Mouse (Mus musculus) telencephalon, adult 2 months (tissue): Measurements from ENCODE around the gene Sall2.
"Not testable (repeated sequence)": the region's sequence is repeated elsewhere in the genome, so short reads cannot be mapped to it uniquely, and the experiment has no call there.

ENCODE experiments used
- DNase-seq: peaks from one replicate; pipeline ENCODE4 v3.0.0-alpha.2; 2011; ENCODE audit warnings: low read depth, low spot score

Gene Sall2

GRCm38 (mm10) chr14:52327910-52328812, at the start of gene Sall2:
Gene Sall2, minus strand, starts transcription at chr14:52328762.
- no peak for DNase-seq

- DNase-seq, result peak; percentile 46
Measured at GRCm38 (mm10) chr14:52368741-52369140, 40.2 kb upstream of the Sall2 start.

- DNase-seq, result no peak
Measured at GRCm38 (mm10) chr14:52356308-52356707, 27.7 kb upstream of the Sall2 start, which contains the start of gene Olfr1513. Gene Olfr1513, minus strand, starts transcription at chr14:52356408.

GRCm38 (mm10) chr14:52339512-52339852, 10.9 kb upstream of the Sall2 start:
- no peak for DNase-seq

GRCm38 (mm10) chr14:52338751-52339511, 10.4 kb upstream of the Sall2 start:
- DNase-seq, result peak; percentile 61

- DNase-seq, result no peak
Measured at GRCm38 (mm10) chr14:52332171-52332570, 3.6 kb upstream of the Sall2 start.

GRCm38 (mm10) chr14:52331069-52331750, 2.6 kb upstream of the Sall2 start:
- no peak for DNase-seq

- DNase-seq, result no peak
Measured at GRCm38 (mm10) chr14:52327375-52327901, 1.1 kb downstream of the Sall2 start.

- DNase-seq, result no peak
Measured at GRCm38 (mm10) chr14:52325890-52326289, 2.7 kb downstream of the Sall2 start.

GRCm38 (mm10) chr14:52319361-52319760, 9.2 kb downstream of the Sall2 start:
- no peak for DNase-seq

GRCm38 (mm10) chr14:52316441-52317225, 11.9 kb downstream of the Sall2 start:
- DNase-seq, result no peak

- peak; percentile 54 for DNase-seq
Measured at GRCm38 (mm10) chr14:52315792-52316440, 12.6 kb downstream of the Sall2 start.

- DNase-seq, result no peak
Measured at GRCm38 (mm10) chr14:52315283-52315780, 13.2 kb downstream of the Sall2 start.

- DNase-seq, result no peak
Measured at GRCm38 (mm10) chr14:52314808-52315150, 13.8 kb downstream of the Sall2 start.

- DNase-seq, result no peak
Measured at GRCm38 (mm10) chr14:52313931-52314807, 14.4 kb downstream of the Sall2 start.

GRCm38 (mm10) chr14:52310906-52311305, 17.7 kb downstream of the Sall2 start:
- peak; percentile 86 for DNase-seq

- DNase-seq, result not testable (repeated sequence)
Measured at GRCm38 (mm10) chr14:52310343-52310742, 18.2 kb downstream of the Sall2 start.

- no peak for DNase-seq
Measured at GRCm38 (mm10) chr14:52306100-52306499, 22.5 kb downstream of the Sall2 start.

GRCm38 (mm10) chr14:52304644-52305271, 23.8 kb downstream of the Sall2 start, which contains the start of gene Mettl3:
Gene Mettl3, minus strand, starts transcription at chr14:52305128.
- peak; percentile 97 for DNase-seq
